Mouse (Mus musculus) limb, embryonic 12.5 days (tissue): Measurements from ENCODE around the gene Sema3f. TPM values are rescaled to one million over a fixed set of nuclear protein-coding genes. Genes with fewer than 3 reads are reported as not detected.
A peak's percentile ranks its signal among the peaks of the same experiment; 100 is the strongest.
"Not testable (repeated sequence)": the region's sequence is repeated elsewhere in the genome, so short reads cannot be mapped to it uniquely, and the experiment has no call there.

ENCODE experiments used
- ATAC-seq: fragments of 200-750 bp; cut with Nextera tagmentation; 2 replicates; pipeline ENCODE4 v1.8.0; 2017; ENCODE audit warnings: low read depth, moderate TSS enrichment; ENCODE audit not compliant: insufficient number of reproducible peaks, insufficient read depth, low FRiP score, low TSS enrichment
- H3K27ac ChIP-seq: fragments of 300-500 bp; sonication (generic); 2 replicates; pipeline ENCODE4 v1.5.1; 2016; ENCODE audit warnings: mild to moderate bottlenecking, moderate library complexity
- H3K27me3 ChIP-seq: fragments of 300-500 bp; sonication (generic); 2 replicates; pipeline ENCODE4 v1.6.1; 2016; ENCODE audit warnings: mild to moderate bottlenecking, moderate library complexity
- H3K36me3 ChIP-seq: fragments of 300-500 bp; sonication (generic); 2 replicates; pipeline ENCODE4 v1.6.1; 2016; ENCODE audit warnings: mild to moderate bottlenecking, moderate library complexity
- H3K4me1 ChIP-seq: fragments of 300-500 bp; sonication (generic); replicated peaks from 2 replicates; pipeline ENCODE4 v1.6.1; 2016
- H3K4me2 ChIP-seq: fragments of 300-500 bp; sonication (generic); 2 replicates; pipeline ENCODE4 v1.6.1; 2016; ENCODE audit warnings: mild to moderate bottlenecking, moderate library complexity
- H3K4me3 ChIP-seq: fragments of 300-500 bp; sonication (generic); replicated peaks from 2 replicates; pipeline ENCODE4 v1.5.1; 2016; ENCODE audit warnings: mild to moderate bottlenecking
- H3K9ac ChIP-seq: fragments of 300-500 bp; sonication (generic); replicated peaks from 2 replicates; pipeline ENCODE4 v1.6.1; 2016; ENCODE audit warnings: mild to moderate bottlenecking, moderate library complexity
- H3K9me3 ChIP-seq: fragments of 300-500 bp; sonication (generic); 2 replicates; pipeline ENCODE4 v1.6.1; 2016; ENCODE audit warnings: mild to moderate bottlenecking, moderate library complexity
- WGBS: fragments of 180-500 bp; shearing (Covaris S2); methylation state at CpG from one replicate; pipeline ENCODE4 v1.1.7; 2016; 5-methylcytosine and 5-hydroxymethylcytosine counted together
- polyA plus RNA-seq: library from polyadenylated mRNA; unstranded; fragments of >200 nt; fragmentation: Nextera tagmentation; extraction: Ambion mirVana; gene quantifications from 2 replicates; pipeline ENCODE4 v1.2.1, GENCODE M21; 2016

The Sema3f gene
- polyA plus RNA-seq, 1 experiment from 2014 or later: 47.6 TPM

DNA sequence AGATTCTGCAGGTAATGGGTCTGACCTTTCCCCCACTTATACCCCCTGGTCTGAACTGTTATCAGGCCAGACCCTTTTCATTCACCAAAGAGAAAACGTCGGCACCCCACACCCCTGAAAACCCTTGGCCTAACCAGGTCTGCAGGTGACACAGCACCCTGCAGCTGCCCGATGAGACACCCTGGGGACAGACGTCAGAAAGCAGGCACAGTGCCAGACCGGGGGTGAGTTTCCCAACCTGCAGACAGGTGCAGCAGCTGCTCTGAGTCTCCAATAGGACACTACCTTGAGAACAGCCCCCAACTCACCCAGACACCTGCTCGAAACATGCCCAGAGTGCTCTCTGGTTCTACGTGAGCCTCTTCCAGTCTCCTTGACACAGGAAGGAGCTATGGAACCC lies 21.3 kb downstream of the Sema3f start:
- H3K9me3 ChIP-seq: no peaks in the 10 kb centered on the region
- peaks cover 99% of the 10 kb centered on the region for H3K36me3 ChIP-seq
- no peak overlapping the region for H3K27ac ChIP-seq
- no peak overlapping the region for H3K9ac ChIP-seq
- no peak overlapping the region for H3K4me3 ChIP-seq
- 78% methylated on average over 7 of the region's 7 CpGs for WGBS
- H3K27me3 ChIP-seq: no peaks in the 10 kb centered on the region
- H3K4me1 ChIP-seq: no peaks in the 10 kb centered on the region
- no peak overlapping the region for H3K4me2 ChIP-seq
- ATAC-seq: no peak

DNA sequence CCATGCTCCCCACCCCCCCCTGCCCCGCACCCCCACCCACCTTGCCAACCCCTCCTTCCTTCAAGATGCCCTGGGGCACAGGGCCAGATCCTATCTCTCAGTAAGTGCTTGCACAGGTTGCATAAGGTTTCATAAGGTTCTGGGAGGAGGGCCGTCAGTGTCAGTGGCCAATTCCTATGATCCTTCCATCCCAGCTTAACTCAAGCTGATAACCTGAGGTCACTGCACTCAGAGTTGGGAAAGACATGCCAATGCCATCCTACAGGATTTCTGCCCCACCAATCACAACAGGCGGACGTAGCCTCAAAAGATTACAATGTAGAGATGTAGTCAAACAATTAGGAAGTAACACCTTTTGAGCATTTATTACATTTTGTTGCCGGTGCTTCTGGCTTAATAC lies 21.9 kb downstream of the Sema3f start:
- Histone ChIP-seq H3K9ac (no peak overlapping the region), H3K4me3 (no peak overlapping the region), H3K27me3 (no peaks in the 10 kb centered on the region), H3K27ac (no peak overlapping the region), H3K4me2 (no peak overlapping the region), H3K9me3 (no peaks in the 10 kb centered on the region), H3K36me3 (peaks cover 99% of the 10 kb centered on the region), H3K4me1 (no peaks in the 10 kb centered on the region)
- ATAC-seq: no peak
- WGBS: 85% methylated on average over 5 of the region's 5 CpGs

DNA sequence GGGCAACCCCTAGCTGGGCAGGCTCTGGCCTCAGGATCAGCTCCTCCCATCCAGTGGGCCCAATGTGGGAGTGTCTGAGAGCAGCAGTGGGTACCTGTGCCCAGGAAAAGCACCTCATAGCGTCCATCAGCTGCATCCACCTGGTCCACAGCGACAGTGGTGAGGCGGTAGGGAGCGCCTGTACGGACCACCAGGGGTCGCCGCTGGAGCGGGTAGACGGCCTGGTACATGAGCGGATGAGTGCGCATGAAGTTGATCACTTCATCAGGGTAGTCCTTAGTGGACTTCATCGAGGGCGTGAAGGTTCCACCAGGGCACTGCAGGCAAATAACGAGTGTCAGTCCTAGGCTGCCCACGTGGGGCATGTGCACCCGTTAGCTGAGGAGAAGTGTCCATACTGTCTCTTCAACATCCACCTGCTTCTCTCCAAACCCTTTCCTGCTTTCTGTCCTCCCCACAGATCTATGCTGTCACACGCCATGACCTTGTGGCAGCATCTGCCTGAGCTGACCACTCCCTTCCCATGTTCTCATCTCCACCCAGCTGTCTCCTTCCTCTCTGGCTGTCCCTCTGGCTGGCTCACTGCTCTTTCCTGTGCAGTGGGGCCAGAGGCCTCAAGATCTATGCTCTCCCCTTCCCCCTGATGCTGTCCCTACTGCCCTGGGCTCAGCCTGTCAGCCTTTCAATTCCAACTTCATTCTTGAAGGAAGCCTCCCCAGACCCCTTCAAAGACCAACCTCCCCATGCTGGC lies 24.9 kb downstream of the Sema3f start:
- peak; percentile 52; the same call in 1 of the 2 replicates for ATAC-seq
- H3K27ac ChIP-seq: no peak overlapping the region; the same call in 1 of the 2 replicates
- H3K4me2 ChIP-seq: no peak overlapping the region
- H3K36me3 ChIP-seq: peaks cover 91% of the 10 kb centered on the region
- no peaks in the 10 kb centered on the region for H3K9me3 ChIP-seq
- H3K4me3 ChIP-seq: no peak overlapping the region
- no peaks in the 10 kb centered on the region for H3K4me1 ChIP-seq
- no peak overlapping the region for H3K9ac ChIP-seq
- WGBS: 39% methylated on average over 17 of the region's 17 CpGs
- no peaks in the 10 kb centered on the region for H3K27me3 ChIP-seq

DNA sequence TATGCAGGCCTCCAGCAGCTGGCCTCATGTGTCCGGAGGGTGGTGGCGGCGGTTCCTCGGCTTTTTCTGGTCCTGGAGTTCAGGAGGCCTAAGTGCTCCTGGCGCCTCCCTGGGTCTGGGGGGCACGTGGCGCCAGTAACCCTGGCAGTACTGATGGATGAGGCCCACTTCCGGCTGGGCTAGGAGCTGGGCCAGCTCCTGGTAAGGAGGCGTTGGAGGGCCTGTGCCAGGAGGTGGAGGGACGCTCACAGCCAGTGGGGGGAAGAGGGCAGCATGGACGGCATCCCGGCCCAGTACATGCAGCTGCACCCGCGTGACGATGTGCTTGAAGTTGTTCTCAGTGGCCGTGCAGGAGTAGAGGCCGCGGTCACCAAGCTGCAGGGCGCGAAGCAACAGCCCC lies 27.9 kb downstream of the Sema3f start:
- Histone ChIP-seq H3K36me3 (peaks cover 61% of the 10 kb centered on the region), H3K4me1 (no peaks in the 10 kb centered on the region), H3K27me3 (peaks cover 5% of the 10 kb centered on the region), H3K4me3 (no peak overlapping the region), H3K9ac (no peak overlapping the region), H3K4me2 (no peak overlapping the region), H3K9me3 (no peaks in the 10 kb centered on the region), H3K27ac (0 out of 2 replicates have a peak overlapping the region, but pooled peaks have one; percentile 7)
- no peak for ATAC-seq
- 89% methylated on average over 20 of the region's 20 CpGs for WGBS

- ATAC-seq: no peak
- Histone ChIP-seq H3K36me3 (peaks cover 32% of the 10 kb centered on the region), H3K27me3 (peaks cover 33% of the 10 kb centered on the region), H3K27ac (no peak within 1 kb of the TSS), H3K4me2 (no peak within 1 kb of the TSS), H3K9me3 (no peaks in the 10 kb centered on the region), H3K9ac (no peak within 1 kb of the TSS), H3K4me1 (peaks cover 15% of the 10 kb centered on the region), H3K4me3 (no peak within 1 kb of the TSS)
- 48% methylated on average over 5 of the region's 5 CpGs for WGBS
These were observed 30.8 kb downstream of the Sema3f start, which contains the start of gene Gnat1 for GRCm38 (mm10) chr9:107679501-107679900. Gene Gnat1, minus strand, starts transcription at chr9:107679712.

DNA sequence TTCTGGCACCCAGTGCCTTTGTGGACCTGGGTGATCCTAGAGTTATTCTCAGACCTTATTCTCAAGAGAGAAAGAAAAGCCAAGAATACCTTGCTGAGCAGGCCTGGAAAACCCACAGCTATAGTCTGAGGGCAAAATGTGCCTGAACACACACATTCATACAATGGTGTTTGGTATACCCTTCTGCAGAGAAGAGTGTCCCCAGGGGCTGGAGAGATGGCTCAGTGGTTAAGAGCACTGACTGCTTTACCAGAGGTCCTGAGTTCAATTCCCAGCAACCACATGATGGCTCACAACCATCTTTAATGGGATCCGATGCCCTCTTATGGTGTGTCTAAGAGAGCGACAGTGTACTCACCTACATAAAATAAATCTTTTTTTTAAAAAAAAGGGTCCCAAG lies 31.4 kb downstream of the Sema3f start:
- ATAC-seq: no peak
- no peak overlapping the region for H3K27ac ChIP-seq
- H3K9ac ChIP-seq: no peak overlapping the region
- no peak overlapping the region for H3K4me3 ChIP-seq
- H3K9me3 ChIP-seq: no peaks in the 10 kb centered on the region
- H3K27me3 ChIP-seq: peaks cover 40% of the 10 kb centered on the region
- 91% methylated on average over 2 of the region's 2 CpGs for whole genome bisulfite sequencing
- H3K4me1 ChIP-seq: peaks cover 15% of the 10 kb centered on the region
- no peak overlapping the region for H3K4me2 ChIP-seq
- H3K36me3 ChIP-seq: peaks cover 26% of the 10 kb centered on the region

DNA sequence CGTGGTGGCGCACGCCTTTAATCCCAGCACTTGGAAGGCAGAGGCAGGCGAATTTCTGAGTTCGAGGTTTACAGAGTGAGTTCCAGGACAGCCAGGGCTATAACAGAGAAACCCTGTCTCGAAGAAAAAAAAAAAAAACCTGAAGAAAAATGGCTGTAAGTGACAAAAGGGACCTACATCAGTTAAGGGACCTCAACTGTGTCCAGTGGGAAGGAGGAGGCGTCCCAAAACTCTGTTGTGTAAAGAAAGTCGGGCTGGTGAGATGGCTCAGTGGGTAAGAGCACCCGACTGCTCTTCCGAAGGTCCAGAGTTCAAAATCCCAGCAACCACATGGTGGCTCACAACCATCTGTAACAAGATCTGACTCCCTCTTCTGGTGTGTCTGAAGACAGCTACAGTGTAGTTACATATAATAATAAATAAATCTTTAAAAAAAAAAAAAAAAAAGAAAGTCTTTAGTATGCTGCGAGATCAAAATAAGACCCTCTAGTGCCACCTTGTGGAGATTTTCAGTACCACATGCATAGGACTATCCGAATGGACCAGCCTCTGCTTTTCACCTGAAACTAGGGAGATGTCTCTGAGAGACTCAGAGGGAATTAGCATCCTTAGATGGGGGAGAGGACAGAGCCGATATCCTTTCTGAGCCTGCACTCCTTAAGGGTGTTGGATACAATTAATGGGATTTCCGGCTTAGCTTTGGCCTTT lies 32.3 kb downstream of the Sema3f start:
- Histone ChIP-seq H3K36me3 (peaks cover 17% of the 10 kb centered on the region), H3K4me1 (peaks cover 15% of the 10 kb centered on the region), H3K27me3 (peaks cover 40% of the 10 kb centered on the region)
- not testable (repeated sequence) for H3K4me2 ChIP-seq, H3K4me3 ChIP-seq, H3K9me3 ChIP-seq, H3K27ac ChIP-seq, H3K9ac ChIP-seq, ATAC-seq
- 38% methylated on average over 14 of the region's 14 CpGs for WGBS

DNA sequence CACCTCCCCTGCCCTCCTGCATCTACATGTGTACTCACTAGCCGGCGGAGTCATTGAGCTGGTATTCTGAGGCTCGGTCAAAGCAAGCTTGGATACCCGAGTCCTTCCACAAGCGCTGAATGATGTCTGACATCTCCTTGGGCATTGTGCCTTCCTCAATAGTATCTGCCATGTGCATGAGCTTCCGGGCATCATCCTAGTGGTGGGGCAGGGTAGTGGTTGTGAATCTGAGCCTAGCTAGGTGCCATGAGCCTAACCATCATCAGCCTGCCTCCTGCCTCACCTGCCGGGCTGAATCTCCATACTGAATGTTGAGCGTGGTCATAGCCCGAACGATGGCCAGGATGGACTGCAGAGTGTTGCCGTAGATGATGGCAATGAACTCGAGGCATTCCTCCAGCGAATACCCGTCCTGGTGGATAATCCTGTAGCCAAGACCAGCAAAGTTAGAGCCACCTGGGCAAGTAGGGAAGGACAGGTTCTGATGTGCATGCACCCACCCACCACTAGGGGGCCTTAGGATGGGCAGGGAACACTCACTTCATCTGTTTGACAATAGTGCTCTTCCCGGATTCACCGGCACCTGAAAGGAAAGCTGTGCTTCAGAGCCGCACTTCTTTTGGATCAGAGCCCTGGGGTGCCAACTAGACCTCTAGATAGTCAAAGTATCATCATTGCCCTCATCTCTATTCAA lies 33.0 kb downstream of the Sema3f start:
- peaks cover 40% of the 10 kb centered on the region for H3K27me3 ChIP-seq
- H3K27ac ChIP-seq: no peak overlapping the region
- WGBS: 19% methylated on average over 17 of the region's 17 CpGs

GRCm38 (mm10) chr9:107676302-107676701 lies 34.0 kb downstream of the Sema3f start:
- peaks cover 40% of the 10 kb centered on the region for H3K27me3 ChIP-seq
- peak overlapping the region; percentile 40; the same call in 1 of the 2 replicates for H3K9ac ChIP-seq
- WGBS: under 1% methylated on average over 25 of the region's 25 CpGs

More for the DNA sequence above, 33.0 kb downstream of the Sema3f start:
- peak overlapping the region; percentile 67 for H3K4me2 ChIP-seq
- peaks cover 9% of the 10 kb centered on the region for H3K36me3 ChIP-seq
- no peak for ATAC-seq
- H3K4me3 ChIP-seq: 0 out of 2 replicates have a peak overlapping the region, but pooled peaks have one; percentile 38
- no peaks in the 10 kb centered on the region for H3K9me3 ChIP-seq
- H3K9ac ChIP-seq: no peak overlapping the region
- peaks cover 15% of the 10 kb centered on the region for H3K4me1 ChIP-seq

DNA sequence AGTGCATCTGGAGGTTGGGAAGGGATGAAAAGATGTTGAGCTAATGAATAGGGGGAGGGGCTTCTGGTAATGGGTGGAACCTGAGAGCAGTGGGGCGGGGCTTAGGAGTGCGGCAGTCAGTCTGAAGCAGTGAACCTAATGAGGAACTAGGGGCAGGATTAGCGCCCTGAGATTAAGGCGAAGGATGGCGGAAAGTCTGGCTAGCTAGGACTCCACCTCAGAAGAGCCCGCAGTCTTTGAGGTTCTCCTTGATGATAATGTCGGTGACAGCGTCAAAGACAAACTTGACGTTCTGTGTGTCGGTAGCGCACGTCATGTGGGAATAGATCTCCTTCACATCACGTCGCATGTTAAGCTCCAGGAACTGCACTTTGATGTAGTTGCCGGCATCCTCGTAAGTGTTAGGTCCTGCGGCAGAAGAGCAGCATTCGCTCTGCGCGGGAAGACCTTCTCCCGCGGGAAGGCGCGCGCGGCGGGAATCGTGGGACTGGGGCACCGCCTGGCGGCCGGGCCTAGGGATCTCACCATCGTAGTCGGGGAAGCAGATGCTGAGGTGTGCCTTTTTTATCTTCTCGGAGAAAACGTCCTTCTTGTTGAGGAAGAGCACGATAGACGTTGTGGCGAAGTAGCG lies 34.5 kb downstream of the Sema3f start:
- 0 out of 2 replicates have a peak, but pooled peaks have one; percentile 33 for ATAC-seq
- peaks cover 40% of the 10 kb centered on the region for H3K27me3 ChIP-seq
- no peaks in the 10 kb centered on the region for H3K9me3 ChIP-seq
- no peak overlapping the region for H3K27ac ChIP-seq
- H3K9ac ChIP-seq: peak overlapping the region; percentile 40; the same call in 1 of the 2 replicates
- no peaks in the 10 kb centered on the region for H3K36me3 ChIP-seq
- H3K4me3 ChIP-seq: peak overlapping the region; percentile 38
- H3K4me1 ChIP-seq: peaks cover 15% of the 10 kb centered on the region
- H3K4me2 ChIP-seq: peak overlapping the region; percentile 67
- under 1% methylated on average over 39 of the region's 39 CpGs for WGBS

More at GRCm38 (mm10) chr9:107676302-107676701, 34.0 kb downstream of the Sema3f start:
- no peak overlapping the region for H3K27ac ChIP-seq
- H3K4me1 ChIP-seq: peaks cover 15% of the 10 kb centered on the region
- peak overlapping the region; percentile 67 for H3K4me2 ChIP-seq
- no peaks in the 10 kb centered on the region for H3K36me3 ChIP-seq
- H3K9me3 ChIP-seq: no peaks in the 10 kb centered on the region
- 0 out of 2 replicates have a peak, but pooled peaks have one; percentile 7 for ATAC-seq
- H3K4me3 ChIP-seq: peak overlapping the region; percentile 38
